Comparison of ENCODE assay signal across 9 mouse cellular contexts in genomic region chr7:28801901-28802670, GRCm38 (mm10). TPM values are rescaled to one million over a fixed set of nuclear protein-coding genes. Genes with fewer than 3 reads are reported as not detected.
A peak's percentile ranks its signal among the peaks of the same experiment; 100 is the strongest.
DNase-seq lines count a peak whose midpoint lies in the region; ATAC-seq and TF ChIP-seq lines count a peak whose summit lies in the region.
"Had no signal": no experiment of that assay in that cellular context is flagged by ENCODE, and none has a peak within 500 bp of the region (broad histone marks: within the 10 kb centered on the region; RNA-seq: fewer than 3 reads in every experiment).

No protein-coding gene starts in this region.

- no peak overlapping the region for H3K4me3 ChIP-seq in embryonic facial prominence, embryonic 15.5 days (replicated peaks)
- no peak overlapping the region for H3K4me3 ChIP-seq in hindbrain, embryonic 12.5 days
- no peak overlapping the region for H3K4me3 ChIP-seq in limb, embryonic 15.5 days
- H3K4me3 ChIP-seq in olfactory bulb, adult 2 months (ENCODE audit: insufficient read depth, low read depth, low read length) = no peak overlapping the region

- ATAC-seq in embryonic facial prominence, embryonic 15.5 days (ENCODE audit: insufficient number of reproducible peaks, low FRiP score, low TSS enrichment, low read depth) = peak; percentile 84
- ATAC-seq in hindbrain, embryonic 12.5 days (ENCODE audit: low FRiP score) = no peak
- ATAC-seq in limb, embryonic 15.5 days (ENCODE audit: insufficient number of reproducible peaks, low FRiP score, low TSS enrichment, low read depth) = peak; percentile 40; the same call in 1 of the 2 replicates

- no peak overlapping the region; the same call in 1 of the 2 replicates for H3K9ac ChIP-seq in embryonic facial prominence, embryonic 15.5 days
- H3K9ac ChIP-seq in hindbrain, embryonic 12.5 days = no peak overlapping the region
- no peak overlapping the region for H3K9ac ChIP-seq in limb, embryonic 15.5 days
- H3K9ac ChIP-seq: liver, embryonic 14.5 days had no signal

- no peak for TF ChIP-seq CTCF in olfactory bulb, adult 2 months (IDR thresholded peaks at IDR 0.05; ENCODE audit: insufficient read depth, low read depth, low read length)

- no peaks in the 10 kb centered on the region for H3K36me3 ChIP-seq in embryonic facial prominence, embryonic 15.5 days
- no peaks in the 10 kb centered on the region for H3K36me3 ChIP-seq in hindbrain, embryonic 12.5 days
- no peaks in the 10 kb centered on the region for H3K36me3 ChIP-seq in limb, embryonic 15.5 days

- peaks cover 34% of the 10 kb centered on the region for H3K4me1 ChIP-seq in embryonic facial prominence, embryonic 15.5 days
- H3K4me1 ChIP-seq in hindbrain, embryonic 12.5 days = peaks cover 18% of the 10 kb centered on the region
- H3K4me1 ChIP-seq in limb, embryonic 15.5 days = peaks cover 31% of the 10 kb centered on the region
- peaks cover 9% of the 10 kb centered on the region for H3K4me1 ChIP-seq in olfactory bulb, adult 2 months (ENCODE audit: control insufficient read depth, insufficient read depth, low read length)

- DNase-seq in gastrocnemius, postnatal 25 days = peak; percentile 46
- DNase-seq in gastrocnemius, postnatal 14 days = no peak
- DNase-seq in left cerebral cortex, postnatal 10 days (ENCODE audit: extremely low spot score in 1 of 2, low spot score in 2 of 2) = no peak
- DNase-seq in cerebellum, adult 8-10 months = no peak

- 14% methylated on average over 10 of the region's 10 CpGs for WGBS in embryonic facial prominence, embryonic 15.5 days
- 29% methylated on average over 10 of the region's 10 CpGs for WGBS in hindbrain, embryonic 12.5 days
- WGBS in limb, embryonic 15.5 days = 11% methylated on average over 10 of the region's 10 CpGs
- WGBS in olfactory bulb, adult 2 months = 21% methylated on average over 10 of the region's 10 CpGs

- no peaks in the 10 kb centered on the region for H3K9me3 ChIP-seq in embryonic facial prominence, embryonic 15.5 days (replicated peaks)
- no peaks in the 10 kb centered on the region for H3K9me3 ChIP-seq in hindbrain, embryonic 12.5 days (replicated peaks)
- no peaks in the 10 kb centered on the region for H3K9me3 ChIP-seq in limb, embryonic 15.5 days

- peak overlapping the region; percentile 30 for H3K4me2 ChIP-seq in embryonic facial prominence, embryonic 15.5 days (replicated peaks)
- 0 out of 2 replicates have a peak overlapping the region, but pooled peaks have one; percentile 8 for H3K4me2 ChIP-seq in hindbrain, embryonic 12.5 days (replicated peaks)
- peak overlapping the region; percentile 25; the same call in 1 of the 2 replicates for H3K4me2 ChIP-seq in limb, embryonic 15.5 days

- no peaks in the 10 kb centered on the region for H3K27me3 ChIP-seq in embryonic facial prominence, embryonic 15.5 days
- no peaks in the 10 kb centered on the region for H3K27me3 ChIP-seq in hindbrain, embryonic 12.5 days
- no peaks in the 10 kb centered on the region for H3K27me3 ChIP-seq in limb, embryonic 15.5 days

- TF ChIP-seq POLR2A in olfactory bulb, adult 2 months (IDR thresholded peaks at IDR 0.05; ENCODE audit: insufficient read depth, low read depth, low read length) = no peak

- intact Hi-C loops in gastrocnemius, postnatal 14 days (cut with DNase I; ENCODE audit: low total_unique reads) = no loop called here
- intact Hi-C loops in left cerebral cortex, postnatal 10 days (cut with DNase I) = no loop called here

- peak overlapping the region; percentile 96 for H3K27ac ChIP-seq in embryonic facial prominence, embryonic 15.5 days (replicated peaks)
- peak overlapping the region; percentile 71 for H3K27ac ChIP-seq in hindbrain, embryonic 12.5 days
- H3K27ac ChIP-seq in limb, embryonic 15.5 days = peak overlapping the region; percentile 94
- H3K27ac ChIP-seq in olfactory bulb, adult 2 months (ENCODE audit: insufficient read depth, low read depth, low read length) = peak overlapping the region; percentile 45; the same call in 1 of the 2 replicates

RNA-seq across cellular contexts. Expression of gene Hnrnpl, which starts 6.3 kb away (rescaled TPM):
- total RNA-seq in gastrocnemius, postnatal 25 days (2021) = 100 to 1,000 TPM; 118 to 120 TPM
- total RNA-seq in gastrocnemius, postnatal 14 days (2021) = 100 to 1,000 TPM; 158 to 189 TPM
- 211 and 225 TPM in 2 replicates for polyA plus RNA-seq in embryonic facial prominence, embryonic 15.5 days (2015; fragmentation: Nextera tagmentation; extraction: Ambion mirVana)
- polyA plus RNA-seq in hindbrain, embryonic 12.5 days (2016; fragmentation: Nextera tagmentation; extraction: Ambion mirVana) = 297 and 345 TPM in 2 replicates
- 201 and 221 TPM in 2 replicates for polyA plus RNA-seq in limb, embryonic 15.5 days (2015; fragmentation: Nextera tagmentation; extraction: Ambion mirVana)
- polyA plus RNA-seq in olfactory bulb, adult 2 months (2012; ENCODE audit: insufficient read depth, insufficient read length, low replicate concordance, missing spikeins) = 179 and 465 TPM in 2 replicates
- 100 to 1,000 TPM; 459 to 475 TPM for total RNA-seq in left cerebral cortex, postnatal 10 days (2021)

RNA-seq across cellular contexts. Expression of gene Rinl, which starts 13.3 kb away (rescaled TPM):
- total RNA-seq in gastrocnemius, postnatal 25 days (2021) = under 1 TPM; 0.51 to 0.78 TPM
- total RNA-seq in gastrocnemius, postnatal 14 days (2021) = 1 to 10 TPM in 1 of 2 experiments, under 1 TPM in 1; 0.80 to 1.3 TPM
- 3.8 and 4.7 TPM in 2 replicates for polyA plus RNA-seq in embryonic facial prominence, embryonic 15.5 days (2015; fragmentation: Nextera tagmentation; extraction: Ambion mirVana)
- polyA plus RNA-seq in hindbrain, embryonic 12.5 days (2016; fragmentation: Nextera tagmentation; extraction: Ambion mirVana) = 2.2 and 2.7 TPM in 2 replicates
- polyA plus RNA-seq in limb, embryonic 15.5 days (2015; fragmentation: Nextera tagmentation; extraction: Ambion mirVana) = 4.7 and 5.6 TPM in 2 replicates
- polyA plus RNA-seq in olfactory bulb, adult 2 months (2012; ENCODE audit: insufficient read depth, insufficient read length, low replicate concordance, missing spikeins) = not detected in 2 replicates
- total RNA-seq in left cerebral cortex, postnatal 10 days (2021) = 1 to 10 TPM in 1 of 2 experiments, under 1 TPM in 1; 0.83 to 3.5 TPM

RNA-seq across cellular contexts. Expression of gene Ech1, which starts 22.9 kb away (rescaled TPM):
- total RNA-seq in gastrocnemius, postnatal 25 days (2021) = 100 to 1,000 TPM; 185 to 241 TPM
- 100 to 1,000 TPM; 198 to 334 TPM for total RNA-seq in gastrocnemius, postnatal 14 days (2021)
- polyA plus RNA-seq in embryonic facial prominence, embryonic 15.5 days (2015; fragmentation: Nextera tagmentation; extraction: Ambion mirVana) = 226 and 231 TPM in 2 replicates
- polyA plus RNA-seq in hindbrain, embryonic 12.5 days (2016; fragmentation: Nextera tagmentation; extraction: Ambion mirVana) = 84.7 and 87.8 TPM in 2 replicates
- 217 and 232 TPM in 2 replicates for polyA plus RNA-seq in limb, embryonic 15.5 days (2015; fragmentation: Nextera tagmentation; extraction: Ambion mirVana)
- polyA plus RNA-seq in olfactory bulb, adult 2 months (2012; ENCODE audit: insufficient read depth, insufficient read length, low replicate concordance, missing spikeins) = not detected in 2 replicates
- 10 to 100 TPM; 40.8 to 43.3 TPM for total RNA-seq in left cerebral cortex, postnatal 10 days (2021)

RNA-seq across cellular contexts. Expression of gene Lgals4, which starts 31.6 kb away (rescaled TPM):
- total RNA-seq in gastrocnemius, postnatal 25 days (2021) = 1 to 10 TPM; 3.2 to 5.4 TPM
- total RNA-seq in gastrocnemius, postnatal 14 days (2021) = 1 to 10 TPM; 2.0 to 4.4 TPM
- polyA plus RNA-seq in embryonic facial prominence, embryonic 15.5 days (2015; fragmentation: Nextera tagmentation; extraction: Ambion mirVana) = 15.4 and 18.0 TPM in 2 replicates
- 5.0 and 5.1 TPM in 2 replicates for polyA plus RNA-seq in hindbrain, embryonic 12.5 days (2016; fragmentation: Nextera tagmentation; extraction: Ambion mirVana)
- 11.6 and 13.8 TPM in 2 replicates for polyA plus RNA-seq in limb, embryonic 15.5 days (2015; fragmentation: Nextera tagmentation; extraction: Ambion mirVana)
- not detected in 2 replicates for polyA plus RNA-seq in olfactory bulb, adult 2 months (2012; ENCODE audit: insufficient read depth, insufficient read length, low replicate concordance, missing spikeins)
- total RNA-seq in left cerebral cortex, postnatal 10 days (2021) = 1 to 10 TPM; 2.4 to 2.7 TPM

RNA-seq across cellular contexts. Expression of gene Nfkbib, which starts 34.8 kb away (rescaled TPM):
- total RNA-seq in gastrocnemius, postnatal 25 days (2021) = 10 to 100 TPM; 24.4 to 27.9 TPM
- 10 to 100 TPM; 21.2 to 21.3 TPM for total RNA-seq in gastrocnemius, postnatal 14 days (2021)
- 42.8 and 47.1 TPM in 2 replicates for polyA plus RNA-seq in embryonic facial prominence, embryonic 15.5 days (2015; fragmentation: Nextera tagmentation; extraction: Ambion mirVana)
- polyA plus RNA-seq in hindbrain, embryonic 12.5 days (2016; fragmentation: Nextera tagmentation; extraction: Ambion mirVana) = 39.8 and 43.0 TPM in 2 replicates
- polyA plus RNA-seq in limb, embryonic 15.5 days (2015; fragmentation: Nextera tagmentation; extraction: Ambion mirVana) = 41.5 and 49.2 TPM in 2 replicates
- not detected in 2 replicates for polyA plus RNA-seq in olfactory bulb, adult 2 months (2012; ENCODE audit: insufficient read depth, insufficient read length, low replicate concordance, missing spikeins)
- 10 to 100 TPM; 34.7 to 39.6 TPM for total RNA-seq in left cerebral cortex, postnatal 10 days (2021)

Comparison
In these comparisons a context has a peak if more than half of its experiments do, and no peak if none do; other contexts are left out.
1. H3K27ac ChIP-seq: peak in every context shown above with its lines; median percentile 96 in embryonic facial prominence, embryonic 15.5 days; 94 in limb, embryonic 15.5 days; 71 in hindbrain, embryonic 12.5 days; 45 in olfactory bulb, adult 2 months.
2. RNA of gene Ech1, which starts 22.9 kb away (polyA plus RNA-seq): 226 to 231 TPM in embryonic facial prominence, embryonic 15.5 days, 217 to 232 TPM in limb, embryonic 15.5 days and 84.7 to 87.8 TPM in hindbrain, embryonic 12.5 days; not detected in olfactory bulb, adult 2 months; every median in the first group is over 10 times any median in the second.
3. Peak in every context shown above with its lines, with median percentiles within 50 percentile points of each other: H3K4me2 ChIP-seq.